Mouse (Mus musculus) liver, postnatal 0 days (tissue): ENCODE results near the gene Btg2. TPM values are rescaled to one million over a fixed set of nuclear protein-coding genes. Genes with fewer than 3 reads are reported as not detected.

Experiments
- ATAC-seq: fragments of 200-750 bp; cut with Nextera tagmentation; 2 replicates; pipeline ENCODE4 v1.8.0; 2017; ENCODE audit warnings: mild to moderate bottlenecking, moderate library complexity
- DNase-seq: peaks from one replicate; pipeline ENCODE4 v3.0.0-alpha.2; 2016
- H3K27ac ChIP-seq: fragments of 300-500 bp; sonication (generic); 2 replicates; pipeline ENCODE4 v1.5.1; 2014; ENCODE audit warnings: antibody characterized with exemption, moderate library complexity, mild to moderate bottlenecking, low read depth
- H3K27me3 ChIP-seq: fragments of 300-500 bp; sonication (generic); 2 replicates; pipeline ENCODE4 v1.6.1; 2014; ENCODE audit warnings: low read length, control low read depth, mixed read lengths; ENCODE audit not compliant: insufficient read depth
- H3K36me3 ChIP-seq: fragments of 300-500 bp; sonication (generic); replicated peaks from 2 replicates; pipeline ENCODE4 v1.6.1; 2014; ENCODE audit warnings: mild to moderate bottlenecking, control low read depth, low read length, moderate library complexity, mixed read lengths; ENCODE audit not compliant: insufficient read depth
- H3K4me1 ChIP-seq: fragments of 300-500 bp; sonication (generic); 2 replicates; pipeline ENCODE4 v1.6.1; 2014; ENCODE audit warnings: antibody characterized with exemption, mild to moderate bottlenecking, control low read depth; ENCODE audit not compliant: insufficient read depth
- H3K4me2 ChIP-seq: fragments of 300-500 bp; sonication (generic); 2 replicates; pipeline ENCODE4 v1.6.1; 2014; ENCODE audit warnings: low read depth, mild to moderate bottlenecking, low read length, moderate library complexity, mixed read lengths
- H3K4me3 ChIP-seq: fragments of 300-500 bp; sonication (generic); 2 replicates; pipeline ENCODE4 v1.5.1; 2014; ENCODE audit warnings: low read depth, low read length
- H3K9ac ChIP-seq: fragments of 300-500 bp; sonication (generic); replicated peaks from 2 replicates; pipeline ENCODE4 v1.6.1; 2014; ENCODE audit warnings: mild to moderate bottlenecking, moderate library complexity
- H3K9me3 ChIP-seq: fragments of 300-500 bp; sonication (generic); 2 replicates; pipeline ENCODE4 v1.6.1; 2016; ENCODE audit warnings: mild to moderate bottlenecking, control low read depth, low read length, mixed read lengths
- CTCF ChIP-seq: sonication (generic); IDR thresholded peaks from 2 replicates; pipeline ENCODE4 v1.5.1; 2016; ENCODE audit warnings: antibody characterized with exemption, low read depth
- EP300 ChIP-seq: IDR thresholded peaks from 2 replicates; pipeline ENCODE4 v1.6.1; 2016; ENCODE audit warnings: antibody characterized with exemption, low read depth, mild to moderate bottlenecking
- WGBS: fragments of 180-500 bp; shearing (Covaris S2); extraction: QIAGEN DNeasy Blood & Tissue Kit; methylation state at CpG from one replicate; pipeline ENCODE4 v1.1.7; 2014; ENCODE audit not compliant: insufficient replicate concordance; 5-methylcytosine and 5-hydroxymethylcytosine counted together
- polyA plus RNA-seq: library from polyadenylated mRNA; unstranded; fragments of >200 nt; fragmentation: Nextera tagmentation; extraction: Ambion mirVana; gene quantifications from 2 replicates; pipeline ENCODE4 v1.2.1, GENCODE M21; 2015

Gene Btg2
- polyA plus RNA-seq, 1 experiment from 2014 or later = 62.6 TPM

GRCm38 (mm10) chr1:134099516-134100235 lies 20.8 kb upstream of the Btg2 start:
- peak overlapping the region; percentile 78 for H3K9ac ChIP-seq
- H3K4me1 ChIP-seq = peaks cover 50% of the 10 kb centered on the region
- H3K27ac ChIP-seq = peak overlapping the region; percentile 99
- no peaks in the 10 kb centered on the region for H3K9me3 ChIP-seq
- DNase-seq (no peak), ATAC-seq (no peak)
- no peaks in the 10 kb centered on the region for H3K27me3 ChIP-seq
- TF ChIP-seq CTCF = no peak
- no peak for TF ChIP-seq EP300
- H3K36me3 ChIP-seq = no peaks in the 10 kb centered on the region
- peak overlapping the region; percentile 47 for H3K4me3 ChIP-seq
- 22% methylated on average over 12 of the region's 12 CpGs for WGBS
- H3K4me2 ChIP-seq = peak overlapping the region; percentile 75

GRCm38 (mm10) chr1:134098726-134099515 lies 20.0 kb upstream of the Btg2 start:
- 2% methylated on average over 17 of the region's 17 CpGs for WGBS
- Histone ChIP-seq H3K27ac (peak overlapping the region; percentile 99), H3K9me3 (no peaks in the 10 kb centered on the region), H3K4me2 (peak overlapping the region; percentile 75), H3K9ac (peak overlapping the region; percentile 78), H3K4me3 (peak overlapping the region; percentile 47), H3K27me3 (no peaks in the 10 kb centered on the region), H3K36me3 (no peaks in the 10 kb centered on the region), H3K4me1 (peaks cover 58% of the 10 kb centered on the region)
- DNase-seq (peak; percentile 82), ATAC-seq (peak; percentile 94)
- TF ChIP-seq CTCF (no peak), EP300 (peak; percentile 81)

GRCm38 (mm10) chr1:134097956-134098725 lies 19.2 kb upstream of the Btg2 start:
- TF ChIP-seq EP300 = no peak
- TF ChIP-seq CTCF = no peak
- no peaks in the 10 kb centered on the region for H3K36me3 ChIP-seq
- peak overlapping the region; percentile 75 for H3K4me2 ChIP-seq
- no peak for ATAC-seq
- peaks cover 65% of the 10 kb centered on the region for H3K4me1 ChIP-seq
- H3K27ac ChIP-seq = peak overlapping the region; percentile 99
- DNase-seq = no peak
- H3K4me3 ChIP-seq = peak overlapping the region; percentile 47
- H3K9ac ChIP-seq = peak overlapping the region; percentile 78
- H3K27me3 ChIP-seq = no peaks in the 10 kb centered on the region
- 56% methylated on average over 13 of the region's 13 CpGs for WGBS
- no peaks in the 10 kb centered on the region for H3K9me3 ChIP-seq

GRCm38 (mm10) chr1:134097080-134097855 lies 18.3 kb upstream of the Btg2 start:
- Histone ChIP-seq H3K4me2 (peak overlapping the region; percentile 75), H3K4me1 (peaks cover 71% of the 10 kb centered on the region), H3K4me3 (no peak overlapping the region), H3K36me3 (no peaks in the 10 kb centered on the region), H3K9me3 (no peaks in the 10 kb centered on the region), H3K9ac (peak overlapping the region; percentile 27), H3K27me3 (no peaks in the 10 kb centered on the region), H3K27ac (peak overlapping the region; percentile 99)
- DNase-seq (no peak), ATAC-seq (no peak)
- whole genome bisulfite sequencing = 69% methylated on average over 7 of the region's 7 CpGs
- TF ChIP-seq EP300 (no peak), CTCF (no peak)

GRCm38 (mm10) chr1:134096264-134096934 lies 17.5 kb upstream of the Btg2 start:
- Histone ChIP-seq H3K4me1 (peaks cover 79% of the 10 kb centered on the region), H3K4me2 (peak overlapping the region; percentile 58)
- no peak for DNase-seq

More at GRCm38 (mm10) chr1:134096264-134096934, 17.5 kb upstream of the Btg2 start:
- WGBS = 58% methylated on average over 14 of the region's 14 CpGs
- Histone ChIP-seq H3K9me3 (no peaks in the 10 kb centered on the region), H3K27ac (peak overlapping the region; percentile 99), H3K9ac (peak overlapping the region; percentile 27; the same call in 1 of the 2 replicates), H3K4me3 (no peak overlapping the region), H3K36me3 (no peaks in the 10 kb centered on the region), H3K27me3 (no peaks in the 10 kb centered on the region)
- no peak for ATAC-seq
- TF ChIP-seq CTCF (no peak), EP300 (no peak)
